Mouse (Mus musculus) ovary, postnatal 36 days (tissue): ENCODE measurements around the gene Coq9.

Experiments used
- DNase-seq: peaks from one replicate; pipeline ENCODE4 v3.0.0; 2022; ENCODE audit warnings: low spot score, mixed read lengths

The Coq9 gene

GRCm38 (mm10) chr8:94870003-94870402 is 31.9 kb downstream of the Coq9 start:
- DNase-seq = no peak

DNA sequence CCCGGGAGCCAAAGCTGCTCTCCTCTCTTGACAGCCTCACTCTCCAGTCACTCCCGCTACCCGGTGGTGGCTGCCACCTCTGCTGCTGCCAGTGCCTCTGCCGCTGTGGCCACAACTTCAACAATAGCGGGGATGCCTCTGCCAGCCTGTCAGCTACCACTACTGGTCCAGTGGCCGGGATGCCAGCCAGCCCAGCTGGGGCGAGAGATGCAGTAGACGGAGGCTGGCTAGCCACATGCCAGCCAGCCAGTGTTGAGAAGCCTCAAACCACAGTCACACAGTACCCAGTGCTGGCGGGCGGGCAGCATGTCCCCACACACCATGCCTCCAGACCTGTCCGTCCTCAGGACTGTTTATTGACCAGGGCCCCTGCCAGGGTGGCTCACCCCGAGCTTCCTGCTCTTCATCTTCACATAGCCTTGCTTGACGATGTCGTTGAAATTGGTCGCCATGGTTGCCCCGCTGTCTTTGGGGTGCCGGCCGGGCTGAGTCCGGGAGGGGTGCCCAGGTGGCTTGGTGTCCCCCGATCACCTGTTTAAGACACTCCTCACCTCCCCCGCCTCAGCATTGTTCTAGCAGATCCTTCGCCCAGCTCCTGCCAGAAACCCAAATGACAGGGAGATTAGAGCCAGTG is 32.5 kb downstream of the Coq9 start:
- DNase-seq = peak; percentile 23

- DNase-seq = peak; percentile 47
Measured at GRCm38 (mm10) chr8:94871108-94871894, 33.2 kb downstream of the Coq9 start.

DNA sequence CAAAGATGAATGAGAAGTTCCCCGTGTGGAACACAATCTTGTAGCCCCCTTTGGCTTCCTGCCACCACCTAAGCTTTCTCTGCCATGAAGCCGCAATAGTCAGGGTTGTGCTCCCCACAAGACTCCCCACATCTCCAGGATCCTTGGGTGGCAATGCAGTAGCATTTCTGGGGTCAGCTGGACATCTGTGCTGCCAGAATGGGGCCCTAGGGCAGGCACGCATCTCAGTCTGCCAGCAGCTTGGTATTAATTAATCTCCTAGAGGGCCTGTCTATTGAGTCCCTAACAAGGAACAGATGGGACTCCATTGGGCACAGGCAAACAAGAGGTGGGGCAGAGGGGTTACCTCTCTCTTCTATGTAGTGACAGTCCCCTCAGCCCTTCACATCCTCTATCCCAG is 34.0 kb downstream of the Coq9 start:
- no peak for DNase-seq

GRCm38 (mm10) chr8:94872576-94872975 is 34.5 kb downstream of the Coq9 start:
- no peak for DNase-seq

GRCm38 (mm10) chr8:94874358-94874757 is 36.2 kb downstream of the Coq9 start:
- peak; percentile 67 for DNase-seq

GRCm38 (mm10) chr8:94875096-94875870 is 37.2 kb downstream of the Coq9 start:
- no peak for DNase-seq

GRCm38 (mm10) chr8:94875871-94876150 is 37.7 kb downstream of the Coq9 start:
- DNase-seq = no peak

DNA sequence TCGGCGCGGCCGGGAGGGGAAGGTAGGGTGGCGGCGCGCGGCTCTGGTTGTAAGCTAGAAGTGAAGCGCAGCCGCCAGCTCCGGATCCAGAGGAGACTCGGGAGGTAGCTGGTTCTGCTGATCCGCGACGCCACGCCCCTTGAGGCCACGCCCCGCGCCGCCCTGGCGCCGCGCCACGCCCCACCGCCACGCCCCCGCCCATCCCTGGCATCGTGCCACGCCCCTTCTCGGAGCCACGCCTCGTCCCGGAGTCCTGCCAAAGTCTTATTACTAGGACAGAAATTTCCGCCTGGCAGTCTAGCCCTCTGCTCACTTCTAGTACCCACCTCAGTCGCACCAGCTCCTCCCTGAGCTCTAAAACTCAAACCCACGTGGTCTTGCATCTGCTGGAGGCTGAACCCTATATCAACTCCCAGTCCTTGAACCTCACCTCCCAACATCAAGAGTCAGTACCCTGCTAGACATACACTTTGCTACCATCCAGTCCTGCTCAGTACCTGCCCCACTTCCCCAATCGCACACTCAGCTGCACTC is 38.1 kb downstream of the Coq9 start, which contains the start of gene Dok4:
TSS of gene Dok4 (minus strand) at position 134 of the 534 bp plus-strand sequence.
- DNase-seq = peak; percentile 93

DNA sequence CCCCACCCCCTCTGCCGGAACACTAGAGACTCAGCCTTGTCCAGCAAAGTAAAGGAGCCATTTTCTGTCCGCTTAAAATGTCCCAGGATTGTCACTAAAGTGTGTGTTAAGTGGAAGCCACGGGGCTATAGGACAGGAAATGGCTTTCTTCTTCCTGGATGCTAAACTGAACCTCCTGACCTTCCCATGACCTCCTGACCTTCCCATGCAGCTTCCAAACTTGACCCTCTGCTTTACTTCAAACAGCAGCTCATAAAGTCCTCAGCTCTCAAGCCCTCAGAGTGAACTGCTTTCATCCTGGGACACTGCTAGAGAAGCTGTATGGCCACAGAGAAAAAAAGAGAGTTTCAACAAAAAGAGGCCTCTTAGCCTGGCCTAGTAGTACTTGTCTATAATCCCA is 38.7 kb downstream of the Coq9 start:
- DNase-seq = no peak

GRCm38 (mm10) chr8:94880742-94881141 is 42.6 kb downstream of the Coq9 start:
- DNase-seq = no peak

DNA sequence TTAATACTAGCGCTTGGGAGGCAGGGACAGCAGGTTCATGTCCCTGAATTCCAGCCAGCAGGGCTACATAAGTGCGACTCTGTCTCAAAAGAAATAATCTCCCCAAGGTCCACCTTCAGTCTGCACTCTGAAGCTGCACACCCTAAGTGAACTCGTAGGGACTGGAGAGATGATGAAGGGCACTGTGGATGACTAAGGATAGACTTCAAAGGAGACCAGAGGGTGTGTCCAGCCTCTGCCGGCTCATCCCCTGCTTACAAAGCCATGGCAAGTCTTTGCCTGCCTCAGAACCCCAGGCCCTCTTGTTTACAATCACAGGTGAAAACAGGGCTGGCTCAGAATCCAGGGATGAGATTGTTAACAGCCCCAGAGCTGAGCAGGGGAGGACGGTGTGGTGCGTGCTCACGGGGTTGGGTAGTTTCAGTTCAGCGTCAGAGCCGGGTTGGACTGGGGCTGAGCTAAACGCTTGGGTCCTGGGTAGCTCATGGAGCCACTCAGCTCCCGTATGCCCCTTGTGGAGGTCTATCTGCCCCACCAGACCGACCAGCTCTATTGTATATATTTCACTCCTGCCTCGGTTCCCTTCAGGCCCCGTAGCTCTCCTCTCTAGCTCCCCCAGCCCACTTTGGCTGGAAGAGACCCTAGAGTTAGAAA is 50.4 kb downstream of the Coq9 start:
- DNase-seq = no peak

GRCm38 (mm10) chr8:94892917-94893316 is 54.8 kb downstream of the Coq9 start:
- no peak for DNase-seq

DNA sequence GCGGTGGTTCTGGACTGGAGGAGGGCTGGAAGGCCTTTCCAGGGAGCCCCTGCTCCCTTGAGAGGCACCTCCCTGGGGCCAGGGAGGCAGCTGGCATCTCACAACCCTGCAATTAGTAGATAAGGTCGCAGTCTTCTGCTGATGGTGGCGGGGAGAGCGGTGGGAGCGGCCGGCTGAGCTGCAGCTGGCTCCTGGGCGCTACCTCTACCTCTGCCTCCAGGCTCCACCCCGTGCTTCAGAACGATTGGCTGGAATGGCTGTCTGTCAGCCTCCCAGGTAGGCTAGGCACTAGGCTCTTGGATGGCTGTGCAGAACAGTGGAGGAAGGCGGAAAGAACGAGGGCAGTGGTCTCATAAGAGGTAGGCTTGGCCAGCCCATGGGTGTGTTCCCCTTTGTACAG is 61.1 kb downstream of the Coq9 start:
- DNase-seq = no peak

GRCm38 (mm10) chr8:94900617-94901016 is 62.5 kb downstream of the Coq9 start:
- no peak for DNase-seq

DNA sequence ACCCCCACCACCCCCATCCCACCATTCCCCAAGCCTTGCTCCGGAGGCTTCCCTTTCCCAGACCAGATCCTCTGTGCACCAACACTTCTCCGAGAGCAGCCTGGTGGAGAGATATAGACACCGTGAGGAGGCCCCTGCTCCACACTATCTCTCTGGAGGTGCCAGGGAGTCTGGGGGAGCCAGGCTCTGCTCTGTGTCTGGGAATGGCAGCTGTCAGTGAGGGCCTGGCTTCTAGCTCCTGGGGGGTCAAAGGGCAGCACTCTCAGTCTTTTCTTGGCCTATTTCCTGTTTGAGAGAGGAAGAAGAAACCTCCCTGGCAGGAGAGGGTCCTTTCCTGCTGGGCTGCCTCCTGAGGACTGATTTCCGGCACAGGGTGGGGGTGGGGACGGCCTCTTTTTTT is 62.9 kb downstream of the Coq9 start:
- no peak for DNase-seq

- DNase-seq = no peak
Measured at GRCm38 (mm10) chr8:94903709-94904108, 65.6 kb downstream of the Coq9 start.
